Mouse (Mus musculus): Measurements from ENCODE around the gene 1500011B03Rik. TPM values are rescaled to one million over a fixed set of nuclear protein-coding genes. Genes with fewer than 3 reads are reported as not detected.
A peak's percentile ranks its signal among the peaks of the same experiment; 100 is the strongest.

1500011B03Rik gene
- polyA plus RNA-seq, 1 experiment from 2014 or later = 39.0 TPM

- Histone ChIP-seq H3K27me3 (no peaks in the 10 kb centered on the region), H3K4me2 (no peak overlapping the region), H3K27ac (no peak overlapping the region), H3K4me1 (replicated peaks) (peaks cover 57% of the 10 kb centered on the region), H3K36me3 (peaks cover 1% of the 10 kb centered on the region; the same call in 1 of the 2 replicates), H3K4me3 (no peak overlapping the region), H3K9ac (peak overlapping the region; percentile 12; the same call in 1 of the 2 replicates), H3K9me3 (replicated peaks) (no peaks in the 10 kb centered on the region)
- 79% methylated on average over 7 of the region's 7 CpGs for WGBS
- ATAC-seq (replicated peaks; ENCODE audit: insufficient number of reproducible peaks, insufficient read depth, low FRiP score, low read depth) = no peak
Observed at GRCm38 (mm10) chr5:114780912-114781311, 42.4 kb downstream of the 1500011B03Rik start.

DNA sequence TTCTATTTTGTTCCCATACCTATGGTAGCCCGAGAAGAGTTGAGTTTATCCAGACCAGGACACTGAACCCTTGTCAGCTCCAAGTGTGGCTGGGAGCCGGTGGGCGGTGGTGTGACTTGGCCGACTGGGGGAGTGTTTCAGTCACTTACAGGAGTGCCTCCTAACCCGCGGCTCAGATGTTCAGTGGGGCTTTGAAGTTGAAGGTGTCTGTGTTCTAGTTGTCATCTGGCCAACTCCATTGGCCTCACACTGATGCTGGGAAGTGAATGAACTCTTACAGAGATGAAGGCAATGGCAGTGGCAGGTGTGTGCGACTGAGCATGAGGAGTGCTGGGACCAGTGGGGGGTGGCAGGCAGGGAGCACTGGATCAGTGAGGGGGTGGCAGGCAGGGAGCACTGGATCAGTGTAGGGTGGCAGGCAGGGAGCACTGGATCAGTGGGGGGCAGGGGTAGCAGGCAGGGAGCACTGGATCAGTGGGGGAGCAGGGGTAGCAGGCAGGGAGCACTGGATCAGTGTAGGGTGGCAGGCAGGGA lies 43.2 kb downstream of the 1500011B03Rik start:
- Histone ChIP-seq H3K36me3 (no peaks in the 10 kb centered on the region), H3K4me2 (no peak overlapping the region), H3K9ac (no peak overlapping the region), H3K4me3 (no peak overlapping the region), H3K9me3 (replicated peaks) (no peaks in the 10 kb centered on the region), H3K27me3 (no peaks in the 10 kb centered on the region), H3K4me1 (replicated peaks) (peaks cover 56% of the 10 kb centered on the region), H3K27ac (no peak overlapping the region)
- 39% methylated on average over 7 of the region's 7 CpGs for WGBS
- ATAC-seq (replicated peaks; ENCODE audit: insufficient number of reproducible peaks, insufficient read depth, low FRiP score, low read depth) = no peak

DNA sequence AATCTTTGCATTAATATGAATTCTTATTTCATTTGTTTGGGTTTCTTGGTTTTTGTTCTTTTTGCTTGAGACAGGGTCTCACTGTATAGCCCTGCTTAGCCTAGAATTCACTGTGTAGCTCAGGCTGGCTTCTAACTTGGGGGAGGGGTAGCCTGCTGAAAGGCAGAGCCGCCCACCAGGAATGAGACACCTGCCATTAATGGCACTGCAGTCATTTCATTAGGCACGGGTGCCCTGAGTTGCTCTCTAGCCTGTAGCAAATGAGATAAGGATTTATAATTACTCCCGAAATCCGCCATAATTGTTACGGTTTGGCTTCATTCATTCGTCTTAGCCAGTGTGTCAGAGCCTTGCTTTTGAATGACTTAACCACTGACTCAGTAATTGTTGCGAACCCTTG lies 47.1 kb downstream of the 1500011B03Rik start:
- no peaks in the 10 kb centered on the region for H3K36me3 ChIP-seq
- H3K4me3 ChIP-seq = peak overlapping the region; percentile 98
- WGBS = 76% methylated on average over 7 of the region's 7 CpGs

GRCm38 (mm10) chr5:114775056-114775979 lies 48.0 kb downstream of the 1500011B03Rik start, which contains the start of gene Git2:
Gene Git2 (minus strand): TSS chr5:114775517.
- Histone ChIP-seq H3K36me3 (no peaks in the 10 kb centered on the region), H3K4me2 (peak within 1 kb of the TSS; percentile 82), H3K27ac (peak within 1 kb of the TSS; percentile 92), H3K4me3 (peak within 1 kb of the TSS; percentile 98), H3K27me3 (no peaks in the 10 kb centered on the region), H3K9ac (peak within 1 kb of the TSS; percentile 81), H3K9me3 (replicated peaks) (no peaks in the 10 kb centered on the region), H3K4me1 (replicated peaks) (peaks cover 31% of the 10 kb centered on the region)
- under 1% methylated on average over 63 of the region's 63 CpGs for WGBS
- ATAC-seq (replicated peaks; ENCODE audit: insufficient number of reproducible peaks, insufficient read depth, low FRiP score, low read depth) = no peak

More for the DNA sequence above, 47.1 kb downstream of the 1500011B03Rik start:
- Histone ChIP-seq H3K27ac (no peak overlapping the region), H3K4me1 (replicated peaks) (peaks cover 34% of the 10 kb centered on the region), H3K27me3 (no peaks in the 10 kb centered on the region), H3K9me3 (replicated peaks) (no peaks in the 10 kb centered on the region), H3K9ac (no peak overlapping the region), H3K4me2 (peak overlapping the region; percentile 82)
- ATAC-seq (replicated peaks; ENCODE audit: insufficient number of reproducible peaks, insufficient read depth, low FRiP score, low read depth) = no peak

DNA sequence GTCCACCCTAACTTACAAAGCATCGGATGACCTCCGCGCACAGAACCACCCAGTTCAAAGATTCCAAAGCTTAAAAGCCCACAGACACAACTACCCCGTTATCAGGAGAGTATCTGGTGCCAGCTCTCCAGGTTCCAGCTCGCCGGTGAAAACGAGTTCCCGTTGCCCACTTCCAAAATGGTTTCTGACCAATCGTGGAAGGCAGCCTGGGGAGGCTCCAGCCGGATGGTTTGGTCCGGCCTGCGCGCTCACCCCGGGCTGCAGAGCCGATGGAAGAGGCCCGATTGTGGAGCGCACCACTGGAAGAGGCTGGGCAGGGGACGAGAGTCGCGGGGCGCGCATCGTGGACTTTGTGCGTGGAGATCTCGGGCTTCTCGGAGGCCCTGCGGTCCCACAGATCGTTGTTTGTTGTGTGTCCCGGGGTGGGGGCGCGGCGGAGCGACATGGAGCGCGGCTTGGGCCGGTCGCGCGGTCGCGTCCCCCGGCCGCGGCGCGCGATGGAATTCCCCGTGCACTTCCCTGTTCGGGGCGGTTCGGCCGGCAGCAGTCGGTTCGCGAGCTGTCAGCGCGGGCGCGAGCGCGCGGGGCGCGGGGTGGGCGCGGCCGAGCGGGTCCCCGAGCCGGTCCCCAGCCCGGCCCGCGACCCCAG lies 48.7 kb downstream of the 1500011B03Rik start, which contains the start of gene Ankrd13a:
Ankrd13a (plus strand) TSS at position 275 of the 649 bp plus-strand sequence.
- H3K9ac ChIP-seq = peak within 1 kb of the TSS; percentile 81

GRCm38 (mm10) chr5:114773780-114774179 lies 49.5 kb downstream of the 1500011B03Rik start:
- no peaks in the 10 kb centered on the region for H3K27me3 ChIP-seq
- H3K27ac ChIP-seq = peak overlapping the region; percentile 92
- 3% methylated on average over 11 of the region's 11 CpGs for WGBS
- H3K4me2 ChIP-seq = peak overlapping the region; percentile 82
- H3K9ac ChIP-seq = peak overlapping the region; percentile 81
- no peaks in the 10 kb centered on the region for H3K36me3 ChIP-seq
- peaks cover 26% of the 10 kb centered on the region for H3K4me1 ChIP-seq (replicated peaks)
- ATAC-seq (replicated peaks; ENCODE audit: insufficient number of reproducible peaks, insufficient read depth, low FRiP score, low read depth) = no peak
- no peaks in the 10 kb centered on the region for H3K9me3 ChIP-seq (replicated peaks)
- H3K4me3 ChIP-seq = peak overlapping the region; percentile 98

More for the DNA sequence above, 48.7 kb downstream of the 1500011B03Rik start, which contains the start of gene Ankrd13a:
- Histone ChIP-seq H3K4me2 (peak within 1 kb of the TSS; percentile 82), H3K27me3 (no peaks in the 10 kb centered on the region), H3K9me3 (replicated peaks) (no peaks in the 10 kb centered on the region), H3K4me3 (peak within 1 kb of the TSS; percentile 98), H3K27ac (peak within 1 kb of the TSS; percentile 92), H3K4me1 (replicated peaks) (peaks cover 28% of the 10 kb centered on the region), H3K36me3 (no peaks in the 10 kb centered on the region)
- WGBS = under 1% methylated on average over 62 of the region's 73 CpGs
- ATAC-seq (replicated peaks; ENCODE audit: insufficient number of reproducible peaks, insufficient read depth, low FRiP score, low read depth) = peak; percentile 78

GRCm38 (mm10) chr5:114773211-114773710 lies 50.0 kb downstream of the 1500011B03Rik start:
- WGBS = under 1% methylated on average over 52 of the region's 52 CpGs
- H3K36me3 ChIP-seq = no peaks in the 10 kb centered on the region
- peak overlapping the region; percentile 82 for H3K4me2 ChIP-seq
- H3K4me3 ChIP-seq = peak overlapping the region; percentile 98
- H3K27me3 ChIP-seq = no peaks in the 10 kb centered on the region
- peak overlapping the region; percentile 92 for H3K27ac ChIP-seq
- peak overlapping the region; percentile 95 for H3K9ac ChIP-seq
- ATAC-seq (replicated peaks; ENCODE audit: insufficient number of reproducible peaks, insufficient read depth, low FRiP score, low read depth) = peak; percentile 87
- H3K9me3 ChIP-seq (replicated peaks) = no peaks in the 10 kb centered on the region
- H3K4me1 ChIP-seq (replicated peaks) = peaks cover 26% of the 10 kb centered on the region

DNA sequence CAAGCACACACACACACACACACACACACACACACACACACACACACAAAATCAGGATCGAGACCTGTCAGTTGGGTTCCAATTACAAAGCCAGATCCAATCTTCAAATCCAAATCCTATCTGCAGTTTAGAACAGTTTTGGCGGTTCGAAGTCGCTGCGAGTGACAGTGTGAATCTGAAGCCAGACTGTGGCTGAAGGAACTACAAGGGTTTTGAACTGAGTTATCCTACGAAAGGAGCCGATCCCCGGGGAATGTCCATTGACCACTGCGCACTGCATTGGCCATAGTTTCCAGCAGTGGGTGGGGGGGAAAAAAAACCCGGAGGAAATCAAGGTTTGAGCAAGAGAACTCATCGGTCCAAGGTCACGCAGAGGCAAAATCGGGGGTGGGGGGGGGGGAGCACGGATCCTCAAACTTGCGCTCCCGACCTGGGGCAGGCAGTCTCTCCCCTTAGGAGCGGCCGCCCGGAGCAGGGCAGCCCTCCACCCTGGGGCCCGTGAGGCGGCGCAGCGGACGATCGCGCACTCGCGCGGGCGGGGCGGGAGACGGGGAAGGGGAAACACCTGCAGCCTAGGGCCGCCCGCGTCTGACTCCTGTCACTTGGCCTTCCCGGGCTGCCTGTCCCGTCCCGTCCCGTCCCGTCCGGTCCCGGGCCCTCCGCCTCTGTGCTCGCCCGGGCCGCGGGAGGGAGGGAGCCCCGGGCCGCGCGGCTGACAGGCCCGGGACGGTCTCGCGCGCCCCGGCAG lies 50.6 kb downstream of the 1500011B03Rik start:
- peak overlapping the region; percentile 90 for H3K27ac ChIP-seq
- peak; percentile 69 for ATAC-seq (replicated peaks; ENCODE audit: insufficient number of reproducible peaks, insufficient read depth, low FRiP score, low read depth)
- H3K4me1 ChIP-seq (replicated peaks) = peaks cover 26% of the 10 kb centered on the region
- H3K9me3 ChIP-seq (replicated peaks) = no peaks in the 10 kb centered on the region
- peak overlapping the region; percentile 98 for H3K4me3 ChIP-seq
- WGBS = 2% methylated on average over 28 of the region's 57 CpGs
- H3K4me2 ChIP-seq = peak overlapping the region; percentile 75
- H3K36me3 ChIP-seq = no peaks in the 10 kb centered on the region
- H3K27me3 ChIP-seq = no peaks in the 10 kb centered on the region
- H3K9ac ChIP-seq = peak overlapping the region; percentile 95

DNA sequence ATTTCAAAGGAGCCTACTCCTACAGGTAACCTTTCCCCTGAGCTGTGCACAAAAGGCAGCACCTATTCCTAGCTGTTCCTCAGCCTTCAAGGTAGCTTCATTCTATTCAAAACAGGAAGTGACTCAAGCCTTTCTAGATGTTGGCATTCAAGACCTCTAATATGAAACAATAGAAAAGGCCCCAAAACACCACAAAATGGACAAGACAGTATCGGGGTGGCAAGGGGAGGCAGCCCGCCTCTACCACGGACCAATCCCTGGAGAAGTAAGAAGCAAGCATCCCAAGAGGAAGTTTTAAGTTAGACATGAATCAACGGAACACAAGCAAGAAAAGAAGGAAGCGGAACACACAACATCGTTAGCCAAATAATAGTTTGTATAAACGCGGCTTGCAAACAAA lies 51.5 kb downstream of the 1500011B03Rik start:
- Histone ChIP-seq H3K4me1 (replicated peaks) (peaks cover 26% of the 10 kb centered on the region), H3K27me3 (no peaks in the 10 kb centered on the region), H3K36me3 (no peaks in the 10 kb centered on the region), H3K9ac (no peak overlapping the region), H3K4me3 (peak overlapping the region; percentile 98), H3K4me2 (peak overlapping the region; percentile 75), H3K27ac (no peak overlapping the region), H3K9me3 (replicated peaks) (no peaks in the 10 kb centered on the region)
- ATAC-seq (replicated peaks; ENCODE audit: insufficient number of reproducible peaks, insufficient read depth, low FRiP score, low read depth) = no peak
- 60% methylated on average over 8 of the region's 8 CpGs for WGBS

DNA sequence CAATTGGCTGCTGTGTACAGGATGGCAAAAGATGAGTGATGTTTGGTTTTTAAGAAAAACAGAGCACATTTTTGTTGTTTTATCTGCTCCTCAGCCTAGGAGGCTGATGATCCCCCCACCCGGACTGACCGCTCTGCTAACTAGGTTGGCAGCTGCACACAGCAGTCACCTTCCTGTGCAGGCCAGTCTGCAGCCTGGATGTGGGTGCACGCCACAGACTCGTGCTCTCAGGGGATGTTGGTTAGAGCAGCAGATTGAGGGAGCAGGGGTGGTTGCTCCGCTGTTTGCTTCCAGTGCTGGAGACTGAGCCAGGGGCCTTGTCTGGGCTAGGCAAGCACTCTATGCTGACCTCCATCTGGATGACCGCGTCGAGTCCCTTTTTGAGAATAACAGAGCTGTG lies 53.5 kb downstream of the 1500011B03Rik start:
- no peak overlapping the region for H3K9ac ChIP-seq
- no peak overlapping the region for H3K4me2 ChIP-seq
- H3K4me1 ChIP-seq (replicated peaks) = peaks cover 12% of the 10 kb centered on the region; the same call in 1 of the 2 replicates
- 87% methylated on average over 8 of the region's 8 CpGs for WGBS
- no peak overlapping the region for H3K27ac ChIP-seq
- ATAC-seq (replicated peaks; ENCODE audit: insufficient number of reproducible peaks, insufficient read depth, low FRiP score, low read depth) = no peak
- no peaks in the 10 kb centered on the region for H3K9me3 ChIP-seq (replicated peaks)
- no peaks in the 10 kb centered on the region for H3K27me3 ChIP-seq
- H3K36me3 ChIP-seq = peaks cover 16% of the 10 kb centered on the region
- H3K4me3 ChIP-seq = no peak overlapping the region
